Mouse (Mus musculus) heart, postnatal 25 days (tissue): ENCODE measurements at regions not wholly inside any gene's neighbourhood (a gene's known extent, or its start where the extent isn't known, plus 50 kb on each side); places are given as distances from the start of the nearest gene placed in this dataset.

Experiments
- DNase-seq: peaks from one replicate; pipeline ENCODE4 v3.0.0; 2022; ENCODE audit warnings: low spot score
- intact Hi-C: fragments of 180-260 bp; cut with DNase I; formaldehyde crosslinking; loops from one replicate; pipeline ENCODE4 v1.15.1; 2025

DNA sequence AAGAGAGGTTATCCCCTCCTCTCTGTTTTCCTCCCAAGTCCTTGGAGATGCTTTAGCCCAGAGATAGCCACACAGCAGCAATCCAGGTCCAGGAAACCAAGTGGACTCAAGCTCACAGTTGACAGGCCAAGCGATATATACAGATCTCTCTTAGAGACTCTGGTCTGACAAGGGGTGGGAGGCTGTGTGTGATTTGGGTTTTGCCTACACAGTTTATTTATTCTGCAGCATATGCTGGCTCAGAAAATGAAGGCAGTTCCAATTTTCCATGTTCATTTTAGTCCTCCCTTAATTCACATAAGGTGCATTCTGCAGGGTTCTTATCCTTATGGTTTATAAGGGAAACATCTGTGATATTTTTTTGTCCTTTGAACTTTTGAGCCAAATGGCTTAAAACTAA, 595.0 kb upstream of the Apob start:
- intact Hi-C loops = no loop called here
- no peak for DNase-seq

DNA sequence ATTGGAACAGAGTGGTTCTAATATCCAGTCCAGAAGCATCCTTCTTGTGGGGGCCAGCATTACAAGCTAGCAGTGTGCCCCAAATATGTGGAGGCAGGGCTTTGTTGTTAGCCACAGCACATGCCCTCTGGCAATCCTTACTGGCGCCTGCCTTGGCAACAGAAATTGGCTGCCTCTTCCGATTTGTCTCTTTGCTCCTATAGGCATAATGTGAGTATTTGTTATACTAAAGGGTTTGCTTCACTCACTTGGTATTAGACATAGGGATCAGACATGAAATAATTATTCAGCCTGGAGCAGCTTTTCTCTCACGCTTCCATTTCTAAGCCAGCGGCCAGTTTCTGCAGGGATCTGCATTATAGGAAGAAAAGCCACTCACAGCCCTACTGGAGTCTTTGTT, 573.6 kb upstream of the Apob start:
- no peak for DNase-seq
- intact Hi-C loops = no loop called here

DNA sequence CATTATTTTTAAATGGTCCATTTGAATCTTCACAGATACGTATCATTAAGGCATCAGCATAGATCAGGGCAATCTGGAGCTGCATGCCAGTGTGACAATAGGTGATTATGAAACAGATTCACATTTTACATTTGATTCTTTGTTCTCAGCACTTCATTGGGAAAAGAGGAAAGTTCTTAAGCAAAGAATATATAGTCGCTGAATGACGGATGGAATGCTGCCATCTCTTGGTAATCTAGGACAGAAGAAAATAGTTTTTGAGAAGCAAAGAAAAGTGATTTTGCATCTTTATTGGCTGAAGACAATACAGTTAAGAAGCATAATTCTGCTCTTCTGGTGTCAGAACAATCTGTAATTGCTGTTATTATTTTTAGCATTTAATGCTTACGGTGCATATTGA, 565.6 kb upstream of the Apob start:
- intact Hi-C loops = no loop called here
- DNase-seq = no peak

DNA sequence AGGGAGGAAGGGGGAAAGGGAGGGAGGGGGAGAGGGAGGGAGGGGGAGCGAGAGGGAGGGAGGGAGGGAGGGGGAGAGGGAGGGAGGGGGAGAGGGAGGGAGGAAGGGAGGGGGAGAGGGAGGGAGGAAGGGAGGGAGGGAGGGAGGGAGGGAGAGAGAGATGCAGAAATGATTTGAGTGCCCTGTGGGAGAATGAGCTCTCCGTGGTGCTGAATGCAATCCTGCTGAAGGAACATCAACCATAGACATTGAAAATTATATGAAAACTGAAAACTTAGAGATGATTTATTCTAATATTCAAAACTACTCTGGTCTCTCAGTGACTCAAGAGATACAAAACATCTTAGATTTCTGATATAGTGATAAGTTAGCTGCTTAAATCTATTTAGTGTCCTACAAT, 557.2 kb upstream of the Apob start:
- DNase-seq = no peak
- intact Hi-C loops = no loop called here

DNA sequence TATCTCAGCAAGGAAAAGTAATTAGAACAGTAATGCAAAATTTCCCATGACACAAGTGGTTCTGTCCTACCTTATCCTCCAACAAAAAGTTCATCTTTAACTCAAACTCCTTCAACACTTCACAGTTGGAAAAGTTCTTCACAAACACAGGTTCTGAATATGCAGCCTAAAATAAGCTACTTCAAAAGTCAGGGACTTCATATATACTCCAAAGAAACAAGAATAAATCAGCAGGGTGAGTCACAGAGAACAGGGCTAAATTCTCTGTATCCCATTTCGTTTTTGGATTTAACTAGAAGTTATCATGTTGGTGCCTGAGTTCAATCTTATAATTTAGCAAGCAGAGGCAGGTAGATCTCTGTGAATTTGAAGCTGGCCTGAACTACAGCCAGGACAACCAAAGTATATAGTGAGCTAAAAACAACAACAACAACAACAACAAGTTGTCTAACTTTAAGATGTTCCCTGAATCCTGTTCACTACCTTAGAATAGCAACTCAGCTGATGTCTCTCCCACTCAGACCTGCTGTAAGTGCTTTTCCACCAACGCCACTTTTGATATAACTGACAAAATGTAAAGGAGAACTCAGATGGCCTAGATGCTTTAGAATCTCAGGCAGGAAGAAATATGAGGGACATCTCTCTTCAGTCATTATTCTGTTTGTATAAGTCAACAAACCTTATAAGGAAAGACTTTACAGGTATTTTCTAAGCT, 555.5 kb upstream of the Apob start:
- no peak for DNase-seq
- intact Hi-C loops = no loop called here

DNA sequence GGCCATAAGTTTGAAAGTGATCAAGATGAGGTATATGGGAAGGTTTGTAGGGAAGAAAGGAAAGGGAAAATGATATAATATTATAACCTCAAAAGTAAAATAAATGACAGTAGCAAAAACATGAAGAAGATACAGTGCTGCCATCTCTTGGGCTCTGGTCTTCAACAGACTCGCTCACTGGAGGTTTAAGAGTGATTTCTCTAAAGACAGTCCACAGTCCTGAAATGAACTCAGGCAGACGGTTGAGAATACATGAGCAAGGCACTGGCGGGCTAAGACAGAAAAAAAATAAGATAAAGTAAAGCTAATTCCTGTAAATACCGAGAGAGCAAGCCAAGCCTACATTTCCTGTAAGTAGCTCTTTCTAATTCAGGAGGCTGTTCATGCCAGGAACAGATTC, 546.5 kb upstream of the Apob start:
- intact Hi-C loops = no loop called here
- DNase-seq = no peak

DNA sequence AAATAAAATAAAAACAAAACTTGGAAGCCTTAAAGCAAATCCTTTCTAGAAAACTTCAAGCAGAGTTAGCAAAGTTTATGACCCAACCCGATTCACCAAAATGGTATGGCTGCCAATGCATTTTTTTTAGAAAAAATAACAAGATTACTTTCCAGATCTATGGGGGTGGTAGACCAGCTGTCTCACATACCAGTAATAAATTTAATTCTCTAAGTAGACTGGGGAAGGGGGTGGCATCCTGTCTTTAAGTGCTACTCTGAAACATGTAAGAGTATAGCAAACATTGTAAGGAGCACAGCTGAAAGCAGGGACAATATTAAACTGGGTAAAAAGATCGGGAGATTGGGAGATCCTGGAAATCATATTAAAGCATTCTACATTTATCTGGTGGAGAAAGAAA, 532.2 kb upstream of the Apob start:
- intact Hi-C loops = no loop called here
- no peak for DNase-seq

DNA sequence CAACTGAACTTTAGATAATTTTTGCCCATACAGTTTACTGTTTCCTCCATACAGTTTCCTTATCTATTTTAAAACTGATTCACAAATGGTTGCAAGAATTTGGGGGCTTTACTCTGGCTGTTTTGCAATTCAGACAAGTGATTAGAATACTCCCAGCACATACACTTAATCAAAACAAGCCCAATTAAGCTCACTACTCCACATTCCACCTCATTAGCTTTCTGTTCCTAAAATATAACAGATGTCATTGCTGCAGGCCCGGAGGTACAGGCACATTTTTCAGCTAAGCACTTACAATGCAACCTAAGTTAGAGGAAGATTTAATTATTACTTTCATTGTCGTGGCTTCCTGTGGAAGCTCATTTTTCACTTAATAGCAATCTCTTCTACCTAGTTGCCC, 526.9 kb upstream of the Apob start:
- no peak for DNase-seq

DNA sequence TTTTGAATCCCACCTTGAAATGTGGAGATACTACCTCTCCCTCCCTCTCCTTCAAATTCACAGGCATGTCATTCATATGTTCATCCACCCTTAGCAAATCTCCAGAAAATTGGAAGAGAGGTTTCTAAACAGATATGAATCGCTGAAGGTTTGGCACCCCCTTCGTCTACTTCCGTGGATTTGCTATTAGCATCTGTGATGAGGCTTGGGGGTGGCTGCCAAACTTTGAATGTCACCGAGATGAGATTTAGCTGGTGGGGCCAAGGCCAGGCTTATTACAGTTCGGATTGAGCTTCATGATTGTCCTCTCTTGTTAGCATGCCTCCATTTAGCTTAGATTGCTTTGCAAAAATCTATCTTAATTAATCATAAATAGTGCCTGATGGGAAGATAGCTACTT, 520.4 kb upstream of the Apob start:
- intact Hi-C loops = no loop called here
- DNase-seq = no peak

More for the DNA sequence above, 526.9 kb upstream of the Apob start:
- intact Hi-C loops = no loop called here

DNA sequence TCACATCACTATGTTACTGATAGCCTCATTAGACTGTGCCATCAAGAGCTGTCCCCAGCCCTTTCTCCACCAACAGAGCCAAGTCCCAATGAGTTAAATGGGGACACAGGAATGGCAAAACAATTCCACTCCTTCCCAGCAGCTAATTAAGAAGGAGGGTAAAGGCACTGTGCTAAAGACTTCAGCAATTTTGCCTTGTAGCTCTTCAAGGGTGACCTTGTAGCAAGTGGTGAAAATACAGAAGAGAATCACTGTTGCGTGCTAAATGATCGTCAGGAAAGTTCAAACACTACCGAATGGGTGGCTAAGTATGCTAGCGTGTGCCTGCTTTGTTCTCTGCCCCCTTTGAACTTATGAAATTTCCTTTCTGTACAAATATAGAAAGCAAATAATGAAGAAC, 519.9 kb upstream of the Apob start:
- intact Hi-C loops = no loop called here
- DNase-seq = no peak

DNA sequence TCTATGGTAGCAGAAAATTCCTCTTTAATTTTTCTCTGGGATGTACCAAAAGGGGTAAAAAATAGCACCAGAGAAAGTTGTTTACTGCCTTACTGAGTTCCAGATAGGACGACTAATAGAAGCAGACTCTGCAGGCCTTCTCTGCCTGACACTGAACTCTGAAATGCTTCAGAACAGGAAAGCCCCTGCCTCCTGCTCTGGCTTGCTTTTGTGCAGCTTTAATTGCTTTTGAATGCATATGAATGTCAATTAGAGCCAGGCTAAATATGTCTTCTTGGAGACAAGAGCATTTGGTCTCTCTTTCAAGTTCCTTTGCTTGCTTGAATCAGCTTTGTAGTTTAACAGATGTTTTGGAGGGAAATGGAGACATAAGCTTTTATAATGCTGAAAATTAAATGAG, 512.5 kb upstream of the Apob start:
- DNase-seq = no peak
- intact Hi-C loops = no loop called here

DNA sequence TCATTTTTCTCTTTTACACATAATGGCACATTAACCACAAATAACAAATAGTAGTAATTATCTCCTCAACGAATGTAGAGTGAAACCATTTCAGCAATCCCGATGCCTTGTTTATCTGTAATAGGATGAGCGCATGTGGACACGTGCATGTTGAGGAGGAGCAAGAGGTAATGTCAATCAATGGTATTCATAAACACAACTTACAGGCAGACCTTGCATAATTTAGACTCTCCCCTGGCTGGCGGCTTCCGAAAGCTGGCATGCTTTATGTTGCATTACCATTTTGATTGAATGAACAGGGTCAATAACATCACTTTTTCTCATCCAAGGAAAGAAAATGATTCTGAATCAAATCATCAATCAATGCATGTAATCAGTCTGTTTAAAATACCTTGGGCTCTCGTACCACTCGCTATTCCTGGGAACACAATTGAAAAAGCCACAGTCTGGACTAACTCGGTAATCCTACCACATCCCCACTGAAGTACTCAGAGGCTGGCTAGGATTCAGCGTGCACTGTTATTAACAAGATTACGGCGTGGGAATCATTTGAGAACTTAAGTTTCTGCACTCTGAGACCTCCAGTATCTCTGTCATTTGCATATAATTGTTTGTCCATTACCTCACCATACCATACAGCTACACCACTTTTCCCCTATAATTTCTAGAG, 464.7 kb upstream of the Apob start:
- intact Hi-C loops = no loop called here

DNA sequence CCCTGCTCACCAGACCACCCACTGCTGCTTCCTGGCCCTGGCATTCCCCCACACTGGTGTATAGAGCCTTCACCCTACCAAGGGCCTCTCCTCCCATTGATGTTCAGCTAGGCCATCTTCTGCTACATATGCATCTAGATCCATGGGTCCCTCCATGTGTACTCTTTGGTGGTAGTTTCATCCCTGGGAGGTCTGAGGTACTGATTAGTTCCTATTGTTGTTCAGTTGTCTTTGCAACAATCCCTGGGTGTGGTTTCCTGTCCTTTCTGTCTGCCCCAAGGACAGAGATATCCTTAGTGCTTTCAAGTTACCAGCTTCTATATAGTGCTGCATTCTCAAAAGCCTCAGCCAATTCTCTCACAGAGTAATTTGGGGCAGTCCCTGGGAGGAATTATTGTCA, 440.1 kb upstream of the Apob start:
- DNase-seq = no peak
- intact Hi-C loops = no loop called here

More for the DNA sequence above, 464.7 kb upstream of the Apob start:
- DNase-seq = no peak

DNA sequence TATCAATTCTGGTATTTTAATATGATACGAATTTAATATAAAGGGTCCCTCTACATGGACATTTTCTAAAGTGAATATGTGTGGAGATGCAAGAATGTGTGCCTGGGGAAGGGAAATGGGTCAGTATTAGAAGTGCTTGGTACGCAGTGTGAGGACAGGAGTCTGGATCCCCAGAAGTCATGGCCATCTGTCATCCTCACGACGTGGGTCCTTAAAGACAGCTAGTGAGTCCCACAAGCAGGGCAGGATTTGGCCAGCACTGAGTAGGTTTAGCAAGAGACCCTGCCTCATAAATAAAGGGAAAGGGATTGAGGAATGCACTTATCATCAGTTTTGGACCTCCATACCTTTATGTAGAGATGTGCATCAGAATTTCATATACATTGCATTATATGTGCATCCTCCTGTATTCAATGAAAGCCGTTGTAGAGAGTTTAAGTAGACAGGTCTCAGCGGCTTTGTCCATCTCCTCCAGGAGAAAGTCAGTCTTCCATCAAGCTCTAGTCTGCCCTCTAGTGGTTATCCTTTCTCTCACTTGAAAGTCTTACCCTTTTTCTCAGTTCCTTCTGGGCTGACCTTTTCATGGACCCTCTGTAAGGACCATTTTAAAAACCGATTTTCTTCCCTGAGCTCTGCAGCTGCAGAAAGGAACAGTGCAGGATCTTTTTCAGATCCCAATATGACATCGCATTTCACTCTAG, 434.0 kb upstream of the Apob start:
- DNase-seq = no peak
- intact Hi-C loops = no loop called here

DNA sequence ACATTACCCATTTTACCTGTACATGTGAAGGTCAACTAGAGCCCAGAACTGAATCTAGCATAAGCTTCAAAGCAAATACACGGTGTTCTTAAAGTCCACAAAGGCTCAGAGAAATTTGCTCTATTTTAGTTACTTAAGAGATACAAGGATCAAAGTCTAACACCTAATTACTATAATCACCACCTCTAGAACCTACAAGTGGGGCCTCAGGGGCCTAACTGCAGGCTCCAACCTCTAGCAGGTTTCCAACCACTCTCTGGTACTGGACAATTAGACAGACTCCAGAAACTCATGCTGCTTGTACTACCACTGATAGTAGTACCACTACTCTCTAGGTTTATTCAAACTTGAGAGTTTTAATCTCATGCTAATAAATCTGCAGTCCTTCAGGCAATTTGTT, 428.7 kb upstream of the Apob start:
- intact Hi-C loops = no loop called here
- DNase-seq = no peak

DNA sequence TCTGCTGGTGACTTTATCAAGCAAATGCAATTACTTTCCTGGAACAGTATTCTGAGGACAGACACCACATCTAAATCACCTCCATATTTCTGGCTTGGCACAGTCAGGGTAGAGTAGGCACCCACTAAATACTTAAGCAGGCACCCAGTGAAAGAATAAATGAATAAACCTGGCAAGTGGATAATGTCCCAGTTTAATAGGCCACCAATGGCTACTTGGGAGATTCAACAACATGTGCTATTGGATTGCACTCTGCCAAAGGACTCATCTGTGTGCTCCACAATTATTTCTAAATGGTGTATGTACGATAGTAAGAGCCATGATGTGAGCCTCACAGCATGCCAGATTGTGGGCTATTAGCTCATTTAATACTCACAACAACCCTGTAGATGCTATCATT, 417.2 kb upstream of the Apob start:
- DNase-seq = no peak
- intact Hi-C loops = no loop called here

DNA sequence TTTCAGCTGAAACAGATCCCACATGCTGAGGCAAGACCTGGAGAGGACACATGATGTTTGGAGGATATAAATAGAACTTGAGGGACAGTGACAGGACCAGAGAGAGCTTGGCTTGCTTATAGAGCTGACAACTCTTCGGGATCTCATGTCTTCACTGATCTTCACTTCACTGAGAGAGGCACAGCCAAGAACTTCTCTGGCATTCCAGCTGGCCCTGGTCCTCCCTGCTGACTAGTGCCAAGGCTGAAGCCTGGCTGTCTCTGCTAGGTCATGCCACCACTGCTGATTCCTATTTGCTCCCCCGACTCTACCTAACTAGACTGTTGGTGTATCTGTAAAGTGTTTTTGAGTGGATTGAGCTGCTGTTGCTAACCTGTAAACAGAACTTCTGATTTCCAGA, 401.4 kb upstream of the Apob start:
- no peak for DNase-seq
- intact Hi-C loops = no loop called here

DNA sequence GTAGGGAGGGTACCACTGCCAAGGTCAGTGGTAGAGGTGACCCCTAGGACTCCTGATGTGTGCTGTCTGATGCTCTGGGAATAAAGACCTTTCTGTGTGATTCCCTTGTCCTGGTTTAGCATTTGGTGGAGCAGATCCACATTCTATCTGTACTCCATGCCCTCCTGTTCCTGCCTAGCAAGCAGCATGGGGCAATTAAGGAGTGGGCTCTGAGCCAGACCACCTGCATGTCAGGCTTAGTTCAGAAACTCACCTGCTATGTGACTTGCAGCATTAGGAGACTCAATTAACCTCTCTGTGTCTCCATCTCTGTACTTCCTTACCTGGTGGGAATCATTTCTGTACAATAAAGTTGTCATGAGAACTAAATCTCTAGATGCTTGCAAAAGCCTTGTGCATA, 389.9 kb upstream of the Apob start:
- intact Hi-C loops = no loop called here
- DNase-seq = no peak

DNA sequence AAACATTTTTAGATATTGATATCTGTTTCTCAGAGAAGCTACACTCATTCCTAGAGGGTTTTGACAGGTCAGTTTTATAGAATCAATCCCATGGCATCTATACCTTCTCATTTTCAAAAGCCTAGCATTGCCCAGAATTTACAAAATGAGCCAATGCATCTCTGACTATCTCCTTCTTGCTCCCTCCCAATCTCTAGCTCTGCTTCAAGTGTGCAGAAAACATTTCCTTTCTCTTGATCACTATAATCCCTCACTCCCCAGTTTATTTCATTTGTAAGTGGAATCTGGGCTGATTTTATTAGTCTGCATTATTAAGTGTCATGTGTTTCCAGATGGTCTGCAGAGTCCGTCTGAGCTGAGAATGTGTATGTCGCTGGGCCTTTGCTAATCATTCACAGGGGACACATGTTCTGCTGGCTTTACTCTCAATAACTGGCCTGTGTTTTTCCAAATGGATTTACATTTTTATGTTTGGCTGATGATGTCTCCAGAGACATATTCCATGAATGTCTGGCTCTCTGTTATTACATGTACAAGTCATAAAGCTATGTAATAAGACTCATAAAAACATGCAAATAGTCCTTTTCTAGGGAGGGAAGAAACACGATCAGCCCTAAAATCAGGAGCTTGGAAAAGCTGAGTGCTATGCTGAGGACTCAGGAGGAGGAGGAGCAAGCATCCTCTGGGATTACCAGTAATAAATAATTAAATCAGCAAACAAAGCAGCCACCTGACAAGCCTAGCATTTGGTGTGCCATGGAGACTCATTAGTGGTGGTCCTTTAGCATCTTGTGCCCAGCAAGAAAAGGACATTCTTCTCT, 366.0 kb upstream of the Apob start:
- intact Hi-C loops = no loop called here
- no peak for DNase-seq

DNA sequence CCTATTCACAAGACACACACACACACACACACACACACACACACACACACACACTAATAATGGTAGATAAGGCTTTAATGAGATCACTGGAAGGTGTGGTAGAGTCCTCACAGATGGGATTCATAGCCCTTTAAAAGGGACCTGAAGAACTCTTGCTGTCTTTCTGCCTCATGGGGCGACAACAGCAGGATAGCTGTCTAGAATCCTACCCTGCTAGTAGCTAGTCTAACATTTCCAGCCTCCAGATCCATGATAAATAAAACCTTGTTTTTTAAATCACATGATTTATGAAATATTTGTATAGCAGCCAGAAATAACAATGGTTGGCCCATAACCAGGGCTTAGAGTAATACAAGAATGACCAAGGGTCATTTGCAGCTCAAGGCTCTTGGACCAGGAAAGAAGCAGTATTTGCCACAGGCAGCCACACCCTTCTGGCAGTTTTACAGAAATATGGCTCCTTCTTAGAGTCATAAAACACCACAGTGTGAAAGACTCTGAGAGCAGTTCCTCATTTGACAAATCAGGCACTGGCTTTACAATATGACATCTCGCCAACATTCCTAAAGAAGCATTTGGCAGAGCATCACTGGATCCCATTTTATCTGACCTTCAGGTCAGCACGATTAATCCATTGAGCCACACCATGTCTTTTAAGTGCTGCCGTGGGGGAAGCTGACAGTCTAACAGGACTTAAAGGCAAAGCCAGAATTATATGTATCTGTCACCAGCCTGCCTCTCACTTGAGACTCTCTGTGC, 340.9 kb upstream of the Apob start:
- intact Hi-C loops = no loop called here
- DNase-seq = no peak
